Mouse (Mus musculus) MEL (cell line): ENCODE results near the gene Ap5s1.

Experiments
- CTCF ChIP-seq, 3 experiments: IDR thresholded peaks in 2 of 3; conservative IDR thresholded peaks in 1 of 3; 2 replicates each; pipeline ENCODE4 v1.5.1; 2011 to 2012; ENCODE audit warnings: low read length in 3 of 3, low read depth in 2 of 3, mild to moderate bottlenecking in 2 of 3, improper control_type of control experiment in 1 of 3, inconsistent platforms in 1 of 3, mixed read lengths in 1 of 3, moderate library complexity in 1 of 3; ENCODE audit not compliant: control insufficient read depth in 1 of 3, insufficient read depth in 1 of 3, poor library complexity in 1 of 3, severe bottlenecking in 1 of 3
- EP300 ChIP-seq, 2 experiments: IDR thresholded peaks; 2 replicates each; pipeline ENCODE4 v1.6.1; 2011; ENCODE audit warnings: improper control_type of control experiment in 2 of 2, low read length in 2 of 2, low read depth in 1 of 2, mild to moderate bottlenecking in 1 of 2
- ETS1 ChIP-seq: IDR thresholded peaks from 2 replicates; pipeline ENCODE4 v1.6.1; 2012; ENCODE audit warnings: low read depth, mild to moderate bottlenecking, inconsistent platforms, low read length, improper control_type of control experiment, moderate library complexity
- JUND ChIP-seq: IDR thresholded peaks from 2 replicates; pipeline ENCODE4 v1.6.1; 2011; ENCODE audit warnings: low read depth, mild to moderate bottlenecking, improper control_type of control experiment, low read length
- POLR2A ChIP-seq, 2 experiments: IDR thresholded peaks; 2 replicates each; pipeline ENCODE4 v1.6.1; 2011 to 2012; ENCODE audit warnings: low read length in 2 of 2, mild to moderate bottlenecking in 2 of 2, control low read depth in 1 of 2, improper control_type of control experiment in 1 of 2, low read depth in 1 of 2, moderate library complexity in 1 of 2; ENCODE audit not compliant: control insufficient read depth in 1 of 2, insufficient read depth in 1 of 2, poor library complexity in 1 of 2
- POLR2AphosphoS2 ChIP-seq: IDR thresholded peaks from 2 replicates; pipeline ENCODE4 v1.6.1; 2011; ENCODE audit warnings: low read length, improper control_type of control experiment
- POLR2AphosphoS5 ChIP-seq: IDR thresholded peaks from 2 replicates; pipeline ENCODE4 v1.6.1; 2012; ENCODE audit warnings: low read depth, borderline replicate concordance, mild to moderate bottlenecking, inconsistent platforms, low read length, moderate library complexity, mixed read lengths

DNA sequence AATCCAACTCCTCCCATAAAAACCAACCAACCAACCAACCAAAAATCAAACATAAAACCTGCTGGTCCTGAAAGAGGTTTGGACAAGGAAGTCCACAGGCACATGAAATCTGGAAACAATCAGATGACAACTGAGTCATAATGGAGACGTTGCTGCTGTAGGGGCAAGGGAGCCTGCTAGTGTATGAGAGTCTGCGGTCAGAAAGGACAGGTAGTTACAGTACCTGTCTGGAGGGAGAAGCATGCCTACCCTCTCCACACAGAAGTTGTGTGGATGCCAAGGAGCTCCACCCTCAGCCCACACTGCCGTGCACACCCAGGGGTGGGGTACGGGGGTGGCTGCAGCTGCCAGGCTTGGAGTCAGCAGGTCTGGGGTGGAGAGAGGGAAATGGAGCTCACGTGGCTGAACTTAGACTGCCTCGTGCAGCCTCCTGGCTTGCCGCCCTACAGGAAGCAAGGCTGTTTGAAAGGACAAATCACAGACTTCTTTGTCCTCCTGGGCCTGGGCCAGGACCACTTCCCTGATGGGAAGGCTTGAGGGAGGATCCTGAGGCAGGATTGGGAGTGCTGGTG is 2.4 kb upstream of the Ap5s1 start:
- TF ChIP-seq POLR2AphosphoS2 (no peak), POLR2A (IDR thresholded peaks at IDR 0.05; ENCODE audit: control insufficient read depth in 1 of 2, insufficient read depth in 1 of 2, low read depth in 1 of 2, low read length in 2 of 2, poor library complexity in 1 of 2) (no peak), JUND (no peak), EP300 (IDR thresholded peaks at IDR 0.05; ENCODE audit: low read depth in 1 of 2, low read length in 2 of 2) (no peak), CTCF (IDR thresholded peaks at IDR 0.05 in 2 of 3, conservative IDR thresholded peaks at IDR 0.05 in 1 of 3; ENCODE audit: control insufficient read depth in 1 of 3, insufficient read depth in 1 of 3, low read depth in 2 of 3, low read length in 3 of 3, poor library complexity in 1 of 3, severe bottlenecking in 1 of 3) (no peak), POLR2AphosphoS5 (no peak), ETS1 (no peak)
